Mouse (Mus musculus) kidney, embryonic 14.5 days (tissue): Measurements from ENCODE around the gene Zswim3. TPM values are rescaled to one million over a fixed set of nuclear protein-coding genes. Genes with fewer than 3 reads are reported as not detected.

Experiments
- ATAC-seq: fragments of 200-750 bp; cut with Nextera tagmentation; 2 replicates; pipeline ENCODE4 v1.8.0; 2017; ENCODE audit warnings: moderate number of reproducible peaks, mild to moderate bottlenecking, moderate TSS enrichment, moderate library complexity; ENCODE audit not compliant: low FRiP score, low TSS enrichment
- H3K27ac ChIP-seq: fragments of 300-500 bp; sonication (generic); 2 replicates; pipeline ENCODE4 v1.5.1; 2014; ENCODE audit warnings: low read depth, mild to moderate bottlenecking, low read length, moderate library complexity, mixed read lengths
- H3K27me3 ChIP-seq: fragments of 300-500 bp; sonication (generic); 2 replicates; pipeline ENCODE4 v1.6.1; 2014; ENCODE audit warnings: mild to moderate bottlenecking, low read length; ENCODE audit not compliant: control insufficient read depth, insufficient read depth
- H3K36me3 ChIP-seq: fragments of 300-500 bp; sonication (generic); 2 replicates; pipeline ENCODE4 v1.6.1; 2014; ENCODE audit warnings: low read length, mixed read lengths; ENCODE audit not compliant: control insufficient read depth, insufficient read depth
- H3K4me1 ChIP-seq: fragments of 300-500 bp; sonication (generic); 2 replicates; pipeline ENCODE4 v1.6.1; 2014; ENCODE audit warnings: low read length, mixed read lengths; ENCODE audit not compliant: control insufficient read depth, insufficient read depth
- H3K4me2 ChIP-seq: fragments of 300-500 bp; sonication (generic); replicated peaks from 2 replicates; pipeline ENCODE4 v1.6.1; 2014; ENCODE audit warnings: low read depth, mild to moderate bottlenecking, low read length
- H3K4me3 ChIP-seq: fragments of 300-500 bp; sonication (generic); 2 replicates; pipeline ENCODE4 v1.5.1; 2014; ENCODE audit warnings: mild to moderate bottlenecking, low read length
- H3K9ac ChIP-seq: fragments of 300-500 bp; sonication (generic); 2 replicates; pipeline ENCODE4 v1.6.1; 2014; ENCODE audit warnings: low read depth, mild to moderate bottlenecking, low read length, moderate library complexity
- H3K9me3 ChIP-seq: fragments of 300-500 bp; sonication (generic); 2 replicates; pipeline ENCODE4 v1.6.1; 2016; ENCODE audit warnings: low read length; ENCODE audit not compliant: control insufficient read depth
- WGBS: fragments of 180-500 bp; shearing (Covaris S2); extraction: QIAGEN DNeasy Blood & Tissue Kit; methylation state at CpG from one replicate; pipeline ENCODE4 v1.1.7; 2014; 5-methylcytosine and 5-hydroxymethylcytosine counted together
- polyA plus RNA-seq: library from polyadenylated mRNA; unstranded; fragments of >200 nt; fragmentation: Nextera tagmentation; extraction: Ambion mirVana; gene quantifications from 2 replicates; pipeline ENCODE4 v1.2.1, GENCODE M21; 2014

Gene Zswim3
- polyA plus RNA-seq, 1 experiment from 2014 or later: 9.0 TPM

DNA sequence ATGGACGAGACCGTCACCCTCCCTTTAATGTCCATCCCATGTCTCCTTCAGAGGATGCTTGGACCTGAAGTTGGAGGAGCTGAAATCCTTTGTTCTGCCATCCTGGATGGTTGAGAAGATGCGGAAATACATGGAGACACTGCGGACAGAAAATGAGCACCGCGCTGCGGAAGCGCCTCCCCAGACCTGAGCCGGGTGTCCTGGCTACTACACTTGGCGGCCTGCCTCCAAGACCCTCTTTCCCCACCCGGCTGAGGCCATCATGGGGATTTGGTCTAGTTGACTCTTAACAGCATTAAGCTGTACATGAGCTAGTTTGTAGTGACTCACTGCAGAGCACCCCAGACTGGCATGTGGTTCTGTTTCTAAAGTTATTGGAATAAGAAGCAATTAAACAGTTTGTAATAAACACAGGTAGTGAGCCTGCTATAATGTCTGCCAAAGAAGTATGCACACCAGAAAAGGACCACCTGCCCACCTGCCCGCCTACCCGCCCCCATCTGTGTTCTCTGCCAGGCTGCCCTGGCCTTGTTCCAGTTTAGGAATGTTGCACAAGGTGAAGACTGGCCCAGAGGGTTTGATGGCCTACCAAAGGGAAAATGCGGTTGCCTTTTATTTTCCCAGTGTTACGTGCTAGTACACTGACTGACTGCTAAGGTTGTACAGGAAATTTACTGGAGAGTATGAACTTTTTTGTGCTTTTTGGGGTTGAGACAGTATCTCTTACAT is 36.9 kb upstream of the Zswim3 start:
- Histone ChIP-seq H3K27me3 (no peaks in the 10 kb centered on the region), H3K27ac (no peak overlapping the region), H3K36me3 (peaks cover 65% of the 10 kb centered on the region), H3K4me1 (peaks cover 14% of the 10 kb centered on the region), H3K9ac (no peak overlapping the region), H3K9me3 (no peaks in the 10 kb centered on the region), H3K4me2 (no peak overlapping the region), H3K4me3 (no peak overlapping the region)
- 90% methylated on average over 15 of the region's 15 CpGs for WGBS
- ATAC-seq: no peak

DNA sequence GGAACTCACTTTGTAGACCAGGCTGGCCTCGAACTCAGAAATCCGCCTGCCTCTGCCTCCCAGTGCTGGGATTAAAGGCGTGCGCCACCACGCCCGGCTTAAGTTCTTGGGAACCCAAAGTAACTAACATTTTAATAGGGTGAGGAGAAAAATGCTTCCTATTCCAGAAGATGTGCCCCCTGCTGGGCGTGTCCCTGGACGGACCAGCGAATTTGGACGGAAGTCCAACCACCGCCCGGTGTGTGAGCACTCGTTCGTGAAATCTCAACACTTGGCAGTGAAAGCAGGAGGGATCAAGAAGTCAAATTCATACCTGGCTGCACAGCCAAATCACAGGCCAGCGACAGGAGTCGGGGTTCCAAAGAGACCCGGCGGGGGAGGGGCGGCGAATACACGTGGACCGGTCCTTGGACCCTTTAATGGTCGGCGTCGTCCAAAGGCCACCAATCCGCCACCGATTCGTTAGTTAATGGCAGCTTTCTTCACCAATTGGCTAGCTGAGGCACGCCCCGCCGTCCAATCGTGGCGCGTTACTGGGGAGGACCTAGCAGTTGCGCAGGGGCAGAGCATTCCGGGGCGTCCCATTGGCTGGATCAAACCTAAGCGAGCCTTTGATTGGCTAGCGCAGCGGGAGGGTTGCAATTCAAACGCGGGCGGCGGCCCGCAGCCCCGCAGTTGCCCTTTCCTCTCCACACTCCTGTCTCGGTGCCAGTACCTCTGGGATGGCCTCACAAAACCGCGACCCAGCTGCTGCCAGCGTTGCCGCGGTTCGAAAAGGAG is 35.5 kb upstream of the Zswim3 start, which contains the start of gene Ube2c:
Gene Ube2c, plus strand, starts transcription at position 641 of the 780 bp plus-strand sequence.
- Histone ChIP-seq H3K4me2 (peak within 1 kb of the TSS; percentile 51), H3K36me3 (peaks cover 63% of the 10 kb centered on the region), H3K27me3 (no peaks in the 10 kb centered on the region), H3K27ac (peak within 1 kb of the TSS; percentile 52), H3K4me3 (peak within 1 kb of the TSS; percentile 75), H3K9me3 (no peaks in the 10 kb centered on the region), H3K4me1 (peaks cover 14% of the 10 kb centered on the region), H3K9ac (peak within 1 kb of the TSS; percentile 68)
- peak; percentile 99 for ATAC-seq
- WGBS: 2% methylated on average over 53 of the region's 53 CpGs

DNA sequence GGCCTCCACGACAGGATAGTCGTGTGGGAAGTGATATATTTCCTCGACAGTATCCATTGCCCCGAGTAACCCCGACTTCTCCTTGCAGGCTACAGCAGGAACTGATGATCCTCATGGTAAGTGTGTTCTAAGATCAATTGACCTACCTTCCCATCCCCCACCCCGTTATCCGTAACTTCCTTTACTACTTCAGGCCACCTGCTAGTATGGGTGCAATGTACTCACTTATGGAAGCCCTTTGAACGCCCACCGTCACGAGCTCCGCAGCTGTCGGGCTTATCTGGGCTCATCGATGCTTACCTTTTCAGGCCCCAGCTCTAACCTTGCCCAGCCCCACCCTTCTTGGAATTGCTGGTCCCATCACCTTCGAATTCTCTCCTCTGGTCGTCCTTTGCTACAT is 34.6 kb upstream of the Zswim3 start:
- H3K36me3 ChIP-seq: peaks cover 56% of the 10 kb centered on the region
- peak overlapping the region; percentile 20; the same call in 1 of the 2 replicates for H3K27ac ChIP-seq
- H3K4me2 ChIP-seq: peak overlapping the region; percentile 51
- peak overlapping the region; percentile 68 for H3K9ac ChIP-seq
- H3K9me3 ChIP-seq: no peaks in the 10 kb centered on the region
- no peaks in the 10 kb centered on the region for H3K27me3 ChIP-seq
- 3% methylated on average over 15 of the region's 15 CpGs for WGBS
- H3K4me3 ChIP-seq: peak overlapping the region; percentile 75
- no peak for ATAC-seq
- H3K4me1 ChIP-seq: peaks cover 14% of the 10 kb centered on the region

DNA sequence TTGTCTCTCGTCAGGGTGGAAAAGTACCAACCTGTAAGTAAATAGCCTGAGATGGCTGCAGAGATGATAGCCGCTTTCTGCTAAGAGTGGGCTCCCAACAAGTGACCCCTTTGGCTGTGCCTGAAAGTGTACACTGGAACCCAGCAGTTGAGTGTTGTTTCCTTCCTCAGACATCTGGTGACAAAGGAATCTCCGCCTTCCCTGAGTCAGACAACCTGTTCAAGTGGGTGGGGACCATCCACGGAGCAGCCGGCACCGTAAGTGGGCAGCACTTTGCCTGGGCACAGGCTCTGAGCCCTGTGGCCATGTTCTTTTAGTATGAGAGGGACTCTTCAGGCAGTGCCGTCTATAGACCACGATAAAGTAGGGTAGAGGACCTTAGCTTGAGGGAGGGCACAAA is 33.8 kb upstream of the Zswim3 start:
- peaks cover 14% of the 10 kb centered on the region for H3K4me1 ChIP-seq
- peaks cover 47% of the 10 kb centered on the region for H3K36me3 ChIP-seq
- H3K9ac ChIP-seq: peak overlapping the region; percentile 68
- ATAC-seq: no peak
- WGBS: 77% methylated on average over 8 of the region's 8 CpGs
- H3K9me3 ChIP-seq: no peaks in the 10 kb centered on the region
- peak overlapping the region; percentile 75 for H3K4me3 ChIP-seq
- H3K27me3 ChIP-seq: no peaks in the 10 kb centered on the region
- H3K27ac ChIP-seq: no peak overlapping the region
- peak overlapping the region; percentile 51 for H3K4me2 ChIP-seq

- Histone ChIP-seq H3K27me3 (no peaks in the 10 kb centered on the region), H3K27ac (no peak overlapping the region), H3K9ac (no peak overlapping the region), H3K4me1 (peaks cover 14% of the 10 kb centered on the region), H3K9me3 (no peaks in the 10 kb centered on the region), H3K36me3 (peaks cover 25% of the 10 kb centered on the region), H3K4me2 (no peak overlapping the region), H3K4me3 (no peak overlapping the region)
- WGBS: 81% methylated on average over 14 of the region's 14 CpGs
- ATAC-seq: no peak
Measured at GRCm38 (mm10) chr2:164773229-164773988, 31.5 kb upstream of the Zswim3 start.

DNA sequence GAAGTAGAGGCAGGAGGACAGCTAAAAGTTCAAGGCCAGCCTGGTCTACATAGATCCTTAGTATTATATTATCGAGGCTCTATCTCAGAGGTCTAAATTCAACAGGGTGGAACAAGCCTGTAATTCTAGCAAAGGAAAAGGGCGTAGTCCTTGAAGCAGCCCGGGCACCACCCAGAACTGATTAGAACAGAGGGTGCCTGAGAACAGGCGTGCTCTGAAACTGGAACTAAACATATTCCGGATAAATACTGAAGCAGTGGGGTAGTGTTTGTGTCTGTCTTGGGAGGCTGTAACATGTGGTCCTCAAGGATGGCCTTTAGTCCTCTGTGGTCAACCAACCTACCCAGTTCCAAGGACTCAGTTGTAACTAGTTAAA is 30.9 kb upstream of the Zswim3 start:
- H3K4me3 ChIP-seq: no peak overlapping the region
- peaks cover 25% of the 10 kb centered on the region for H3K36me3 ChIP-seq
- no peak overlapping the region for H3K4me2 ChIP-seq
- no peaks in the 10 kb centered on the region for H3K9me3 ChIP-seq
- no peaks in the 10 kb centered on the region for H3K27me3 ChIP-seq
- no peak overlapping the region for H3K27ac ChIP-seq
- peaks cover 14% of the 10 kb centered on the region for H3K4me1 ChIP-seq
- 87% methylated on average over 5 of the region's 5 CpGs for WGBS
- ATAC-seq: no peak
- H3K9ac ChIP-seq: no peak overlapping the region

DNA sequence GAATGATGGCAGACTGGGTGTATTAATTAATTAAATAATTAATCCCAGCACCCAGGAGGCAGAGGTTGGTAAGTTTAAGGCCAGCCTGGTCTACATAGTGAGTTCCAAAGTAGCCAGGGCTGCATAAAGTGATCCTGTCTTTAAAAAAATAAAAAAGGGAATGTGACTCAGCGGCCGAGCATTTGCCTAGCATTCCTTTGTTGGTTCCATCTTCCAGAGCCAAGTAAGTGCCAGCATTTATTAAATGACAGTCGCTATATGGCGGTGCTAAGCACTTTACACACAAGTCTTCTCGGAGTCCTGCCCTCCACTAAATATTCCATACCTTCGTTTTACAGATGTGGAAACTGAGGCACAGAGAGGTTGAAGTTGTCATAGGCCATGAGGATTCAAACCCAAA is 28.8 kb upstream of the Zswim3 start:
- 82% methylated on average over 6 of the region's 6 CpGs for WGBS
- no peak overlapping the region for H3K4me3 ChIP-seq
- H3K27me3 ChIP-seq: no peaks in the 10 kb centered on the region
- H3K36me3 ChIP-seq: peaks cover 22% of the 10 kb centered on the region
- no peak for ATAC-seq
- no peaks in the 10 kb centered on the region for H3K9me3 ChIP-seq
- H3K4me2 ChIP-seq: no peak overlapping the region
- H3K4me1 ChIP-seq: peaks cover 11% of the 10 kb centered on the region
- H3K9ac ChIP-seq: no peak overlapping the region
- no peak overlapping the region for H3K27ac ChIP-seq

GRCm38 (mm10) chr2:164776801-164777200 is 28.1 kb upstream of the Zswim3 start:
- Histone ChIP-seq H3K36me3 (peaks cover 16% of the 10 kb centered on the region), H3K27me3 (no peaks in the 10 kb centered on the region), H3K9me3 (no peaks in the 10 kb centered on the region), H3K27ac (no peak overlapping the region), H3K4me2 (no peak overlapping the region), H3K4me1 (peaks cover 5% of the 10 kb centered on the region; the same call in 1 of the 2 replicates), H3K4me3 (no peak overlapping the region), H3K9ac (no peak overlapping the region)
- 65% methylated on average over 17 of the region's 17 CpGs for WGBS
- no peak for ATAC-seq
